Mouse (Mus musculus): Measurements from ENCODE around the gene Nrl.

Gene Nrl

DNA sequence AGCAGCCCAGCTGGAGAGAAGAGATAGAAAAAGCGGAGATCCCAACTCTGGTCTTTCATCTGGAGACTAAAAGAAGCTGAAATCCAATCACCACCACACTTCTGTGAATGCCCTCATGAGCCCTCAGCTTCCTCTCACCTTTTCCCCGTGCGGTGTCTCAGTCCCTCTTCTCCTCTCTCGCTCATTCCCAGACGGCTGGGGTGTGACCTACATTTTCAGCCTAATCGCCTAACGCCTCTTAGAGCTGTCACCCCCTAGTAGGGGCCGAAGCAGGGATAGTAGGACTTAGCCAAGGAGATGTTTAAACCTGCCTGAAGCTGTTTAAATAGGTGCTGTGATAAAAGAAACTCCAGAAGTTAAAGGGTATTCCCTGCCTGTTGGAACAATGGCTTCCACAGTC, at the start of gene Nrl:
Nrl (minus strand) TSS at position 197 of the 400 bp plus-strand sequence.
- no peak for DNase-seq (ENCODE audit: low spot score in 2 of 2)

GRCm38 (mm10) chr14:55571760-55572159, 47.0 kb upstream of the Nrl start:
- no peak for DNase-seq (ENCODE audit: low spot score in 2 of 2)

DNA sequence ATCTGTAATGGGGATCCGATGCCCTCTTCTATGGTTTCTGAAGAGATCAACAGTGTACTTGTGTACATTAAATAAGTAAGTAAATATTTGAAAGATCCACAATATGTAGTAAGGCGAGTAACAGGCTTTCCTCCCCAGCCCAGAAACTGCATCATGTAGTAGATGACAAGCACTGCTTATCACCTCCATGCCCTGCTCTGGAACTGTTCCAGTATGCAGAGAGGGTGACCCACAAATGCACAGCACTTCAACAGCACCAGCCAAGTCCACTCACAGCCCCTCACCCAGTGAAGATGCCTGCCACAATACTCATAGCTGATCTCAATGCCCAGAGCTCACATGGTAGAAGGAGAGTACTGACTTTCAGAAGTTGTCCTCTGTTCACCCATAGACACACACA, 45.8 kb upstream of the Nrl start:
- no peak for DNase-seq (ENCODE audit: low spot score in 2 of 2)

GRCm38 (mm10) chr14:55567496-55567895, 42.7 kb upstream of the Nrl start:
- no peak for DNase-seq (ENCODE audit: low spot score in 2 of 2)

DNA sequence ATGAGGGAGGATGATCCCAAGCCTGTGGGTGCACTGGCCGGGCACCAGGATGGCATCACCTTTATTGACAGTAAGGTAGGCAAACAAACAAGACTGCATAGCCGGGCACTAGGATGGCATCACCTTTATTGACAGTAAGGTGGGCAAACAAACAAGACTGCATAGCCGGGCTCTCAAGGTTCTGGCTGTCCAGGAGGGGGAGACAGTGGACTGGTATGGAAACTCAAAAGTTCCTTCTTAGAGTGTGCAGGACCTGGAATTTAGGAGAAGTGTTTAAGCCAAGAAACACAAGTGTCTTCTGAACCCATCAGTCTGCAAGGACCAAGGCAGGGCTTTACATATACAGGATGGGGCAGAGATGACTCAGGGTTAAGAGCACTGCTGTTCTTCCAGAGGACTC, 41.0 kb upstream of the Nrl start:
- no peak for DNase-seq (ENCODE audit: low spot score in 2 of 2)

- DNase-seq (ENCODE audit: low spot score in 2 of 2), result no peak
Observed at GRCm38 (mm10) chr14:55563249-55563648, 38.5 kb upstream of the Nrl start.

- DNase-seq (ENCODE audit: low spot score in 2 of 2), result no peak
Observed at GRCm38 (mm10) chr14:55561860-55562259, 37.1 kb upstream of the Nrl start.

DNA sequence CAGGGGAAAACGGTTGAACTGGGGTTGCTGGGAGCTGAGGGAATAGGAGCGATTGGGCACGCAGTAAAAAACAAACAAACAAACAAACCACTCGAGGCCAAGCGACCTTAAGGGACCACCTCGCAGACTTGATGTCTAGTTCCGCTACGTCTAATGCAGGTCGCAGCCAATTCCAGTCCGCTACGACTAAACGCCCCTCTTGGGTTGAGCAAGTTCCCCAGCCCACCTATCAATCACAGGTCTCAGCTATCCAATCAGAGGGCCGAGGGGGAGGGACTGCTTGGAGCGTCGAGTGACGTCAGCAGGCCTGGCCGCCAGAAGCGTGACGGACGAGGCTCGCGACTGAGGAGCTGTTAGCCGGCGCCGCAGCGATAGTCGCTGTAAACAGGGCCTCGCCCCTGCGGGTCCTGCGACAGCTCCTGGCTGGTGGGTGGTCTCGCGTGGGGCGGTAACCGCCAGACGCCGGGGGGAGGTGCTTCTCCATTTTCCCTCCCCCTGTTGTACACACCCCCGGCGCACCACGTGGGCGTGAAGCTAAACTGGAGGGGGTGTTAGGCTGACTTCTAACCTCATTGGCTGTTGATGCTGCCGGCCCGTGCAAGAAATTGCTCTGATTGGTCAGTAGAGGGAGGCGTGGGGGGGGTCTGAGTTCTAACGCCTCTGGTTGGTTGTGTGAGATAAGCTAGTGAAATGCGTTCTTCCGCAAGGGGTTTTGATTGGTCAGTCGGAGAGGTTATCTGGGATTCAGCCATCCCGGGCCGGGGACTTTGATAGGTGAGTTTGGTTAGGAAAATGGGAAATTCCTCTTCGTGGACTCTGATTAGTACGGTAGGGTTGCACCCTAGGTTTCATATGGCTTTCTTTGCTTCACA, 35.7 kb upstream of the Nrl start, which contains the start of gene A730061H03Rik:
A730061H03Rik (minus strand) TSS at position 205 of the 872 bp plus-strand sequence.
- peak; percentile 96 to 98 for DNase-seq (ENCODE audit: low spot score in 2 of 2)

- DNase-seq (ENCODE audit: low spot score in 2 of 2), result peak; percentile 64 to 85
Observed at GRCm38 (mm10) chr14:55559799-55560201, 35.0 kb upstream of the Nrl start, which contains the start of gene Dcaf11. Gene Dcaf11, plus strand, starts transcription at chr14:55560006.

DNA sequence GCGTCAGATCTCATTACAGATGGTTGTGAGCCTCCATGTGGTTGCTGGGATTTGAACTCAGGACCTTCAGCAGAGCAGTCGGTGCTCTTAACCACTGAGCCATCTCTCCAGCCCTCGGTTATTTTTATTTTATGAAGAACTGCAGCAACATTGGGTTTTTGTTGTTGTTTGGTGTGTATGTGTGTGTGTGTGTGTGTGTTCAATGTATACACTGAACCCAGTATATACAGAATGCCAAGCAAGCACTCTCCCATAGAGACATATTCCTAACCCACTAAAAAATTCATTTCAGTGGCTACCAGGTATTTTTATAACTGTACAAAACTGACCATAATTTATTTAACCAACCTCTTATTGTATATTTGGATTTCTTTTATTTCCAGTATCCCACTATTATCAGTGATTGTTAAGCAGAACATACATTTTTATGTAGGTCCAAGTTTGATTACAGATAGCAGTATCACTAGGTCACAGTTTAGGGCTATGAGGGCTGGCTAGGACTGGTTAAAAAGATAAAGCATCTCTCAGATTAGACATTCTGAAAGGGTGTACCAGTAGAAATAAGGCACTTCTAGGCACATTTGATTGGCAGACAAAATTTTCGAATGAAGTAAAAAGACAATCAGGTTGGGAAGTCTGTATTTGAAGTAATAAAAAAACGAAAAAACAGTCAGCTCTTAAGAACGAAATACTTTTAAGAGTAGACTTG, 34.1 kb upstream of the Nrl start:
- no peak for DNase-seq (ENCODE audit: low spot score in 2 of 2)

GRCm38 (mm10) chr14:55557587-55557986, 32.8 kb upstream of the Nrl start:
- DNase-seq (ENCODE audit: low spot score in 2 of 2), result no peak

- DNase-seq (ENCODE audit: low spot score in 2 of 2), result peak; percentile 49 to 74
Observed at GRCm38 (mm10) chr14:55557003-55557402, 32.2 kb upstream of the Nrl start.

DNA sequence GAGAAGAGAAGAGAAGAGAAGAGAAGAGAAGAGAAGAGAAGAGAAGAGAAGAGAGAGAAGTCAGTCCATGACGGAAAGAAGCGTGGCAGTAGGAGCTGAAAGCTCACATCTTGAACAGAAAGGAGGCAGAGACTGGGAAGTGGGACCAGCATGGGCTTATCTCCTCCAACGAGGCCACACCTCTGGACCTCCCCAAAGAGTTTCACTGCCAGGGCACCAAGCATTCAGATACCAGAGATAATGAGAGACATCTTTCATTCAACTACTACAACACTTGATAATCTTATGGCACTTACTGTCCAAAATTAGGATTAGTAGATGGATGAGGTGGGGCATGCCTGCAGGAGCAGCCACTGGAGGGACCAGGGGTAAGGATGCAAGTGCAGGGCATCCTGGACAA, 31.0 kb upstream of the Nrl start:
- no peak for DNase-seq (ENCODE audit: low spot score in 2 of 2)

DNA sequence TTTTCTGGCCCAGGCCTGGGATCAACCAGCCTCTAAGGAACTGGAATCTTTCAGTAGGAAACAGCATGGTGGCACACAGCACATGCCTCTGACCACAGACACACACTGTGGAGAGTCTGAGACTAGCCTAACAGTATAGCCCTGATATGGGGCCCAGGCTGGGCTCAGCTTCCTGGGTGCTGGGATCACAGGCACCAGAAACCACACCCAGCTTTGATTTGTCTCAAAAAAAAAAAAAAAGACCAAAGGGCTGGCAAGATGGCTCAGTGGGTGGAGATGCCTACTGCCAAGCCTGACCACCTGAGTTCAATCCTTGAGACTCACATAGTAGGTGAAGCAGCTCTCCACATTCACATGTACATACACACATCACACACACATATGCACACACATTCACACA, 29.9 kb upstream of the Nrl start:
- no peak for DNase-seq (ENCODE audit: low spot score in 2 of 2)

- DNase-seq (ENCODE audit: low spot score in 2 of 2), result no peak
Observed at GRCm38 (mm10) chr14:55551794-55552193, 27.0 kb upstream of the Nrl start.

GRCm38 (mm10) chr14:55551347-55551746, 26.6 kb upstream of the Nrl start:
- no peak for DNase-seq (ENCODE audit: low spot score in 2 of 2)

DNA sequence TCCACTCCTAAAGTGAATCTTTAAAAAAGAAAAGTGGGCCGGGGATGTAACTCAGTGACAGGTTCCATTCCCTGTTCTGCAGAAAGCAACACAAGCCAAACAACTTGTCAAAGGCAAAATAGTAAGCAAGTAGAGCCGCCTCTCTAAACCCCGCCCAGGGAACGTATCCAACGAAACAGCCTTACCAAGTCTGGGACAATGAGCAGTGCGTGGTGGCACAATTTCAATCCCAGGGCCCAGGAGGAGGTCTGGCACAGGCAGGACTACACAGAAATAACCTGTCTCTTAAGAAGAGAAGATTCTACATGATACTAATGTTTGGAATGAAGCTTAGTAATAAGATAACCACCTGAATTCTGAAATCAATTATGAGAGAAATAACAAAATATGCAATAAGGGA, 25.4 kb upstream of the Nrl start:
- no peak for DNase-seq (ENCODE audit: low spot score in 2 of 2)

- peak in 1 of 2 experiments; percentile 56 for DNase-seq (ENCODE audit: low spot score in 2 of 2)
Observed at GRCm38 (mm10) chr14:55544334-55544733, 19.6 kb upstream of the Nrl start.

DNA sequence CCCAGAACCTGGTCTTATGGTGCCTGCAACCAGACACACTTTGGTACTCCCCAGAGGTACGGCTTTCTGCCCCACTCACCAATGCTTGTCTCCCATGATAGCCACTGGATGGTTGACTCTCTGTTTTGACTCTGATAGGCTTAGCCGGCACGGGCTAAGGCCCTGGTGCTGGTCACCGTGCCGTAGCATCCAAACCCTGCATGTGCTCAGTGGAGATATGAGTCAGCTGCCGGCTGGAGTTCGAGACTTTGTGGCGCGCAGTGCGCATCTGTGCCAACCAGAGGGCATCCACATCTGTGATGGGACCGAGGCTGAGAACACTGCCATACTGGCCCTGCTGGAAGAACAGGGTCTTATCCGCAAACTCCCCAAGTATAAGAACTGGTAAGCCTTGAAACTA, 17.5 kb upstream of the Nrl start:
- DNase-seq (ENCODE audit: low spot score in 2 of 2), result no peak

GRCm38 (mm10) chr14:55540787-55541321, 16.1 kb upstream of the Nrl start:
- DNase-seq (ENCODE audit: low spot score in 2 of 2), result peak; percentile 64 to 90

DNA sequence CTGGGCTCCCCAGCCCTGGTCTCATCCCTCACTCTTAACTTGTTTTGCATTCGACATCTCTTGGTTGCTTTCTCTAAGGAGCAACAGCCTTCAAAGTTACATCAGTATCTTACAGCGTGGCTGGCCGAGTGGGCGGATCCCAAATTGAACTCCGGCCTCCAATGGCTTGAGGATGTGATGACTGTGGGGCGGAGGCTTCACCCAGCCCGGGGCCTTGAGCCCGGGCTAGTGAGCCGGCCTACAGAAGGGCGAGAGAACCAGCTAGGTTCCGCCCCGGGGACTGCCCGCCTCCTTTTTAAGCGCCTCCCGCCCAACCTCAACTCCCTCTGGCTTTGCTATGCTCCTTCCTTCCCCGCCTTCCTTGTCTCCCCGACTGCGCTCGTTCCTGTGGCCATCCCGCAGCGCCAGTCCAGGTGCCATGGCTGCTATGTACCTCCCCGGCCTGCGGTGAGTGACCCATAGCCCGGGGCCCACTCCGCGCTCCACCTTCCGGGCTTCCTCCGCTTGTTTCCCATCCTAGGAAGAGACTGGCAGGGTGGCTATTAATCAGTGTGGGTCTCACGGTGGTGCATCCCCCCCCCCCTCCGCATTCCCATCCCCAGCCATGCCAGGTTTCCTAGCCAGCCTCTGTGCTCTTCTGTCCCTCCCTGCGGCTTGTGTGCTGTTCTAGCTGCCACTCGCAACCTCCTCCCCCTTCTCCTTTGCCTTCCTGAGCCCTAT, 15.4 kb upstream of the Nrl start, which contains the start of gene Pck2:
Pck2 (plus strand) TSS at position 200 of the 720 bp plus-strand sequence.
- peak in 1 of 2 experiments; percentile 68 for DNase-seq (ENCODE audit: low spot score in 2 of 2)

Data from cerebellum, postnatal 4 days (tissue).